Mouse (Mus musculus) induced T-regulatory cell, adult 2 months (primary cell): ENCODE results near the gene Mplkip.

ENCODE experiments used
- DNase-seq: peaks from one replicate; pipeline ENCODE4 v3.0.0-alpha.2; 2012; ENCODE audit warnings: low read depth

Gene Mplkip

GRCm38 (mm10) chr13:17694911-17695699, at the start of gene Mplkip, which contains the start of gene Sugct:
Gene Mplkip (plus strand): TSS chr13:17695192.
Gene Sugct (minus strand): TSS chr13:17695553.
- peak; percentile 100 for DNase-seq

- DNase-seq = no peak
These were observed 27.6 kb upstream of the Mplkip start for GRCm38 (mm10) chr13:17667380-17667779.

GRCm38 (mm10) chr13:17671122-17671521, 23.9 kb upstream of the Mplkip start:
- DNase-seq = no peak

- DNase-seq = no peak
These were observed 5.5 kb upstream of the Mplkip start for GRCm38 (mm10) chr13:17689461-17689860.

- no peak for DNase-seq
These were observed 4.3 kb upstream of the Mplkip start for GRCm38 (mm10) chr13:17690686-17691085.

GRCm38 (mm10) chr13:17691436-17691835, 3.6 kb upstream of the Mplkip start:
- no peak for DNase-seq

GRCm38 (mm10) chr13:17693816-17694215, 1.2 kb upstream of the Mplkip start:
- DNase-seq = peak; percentile 42

- no peak for DNase-seq
These were observed 578 bp upstream of the Mplkip start for GRCm38 (mm10) chr13:17694414-17694813.

- peak; percentile 67 for DNase-seq
These were observed 1.0 kb downstream of the Mplkip start for GRCm38 (mm10) chr13:17695898-17696580.

GRCm38 (mm10) chr13:17700090-17700715, 5.2 kb downstream of the Mplkip start:
- DNase-seq = no peak

GRCm38 (mm10) chr13:17701322-17701721, 6.3 kb downstream of the Mplkip start:
- DNase-seq = no peak

- no peak for DNase-seq
These were observed 7.3 kb downstream of the Mplkip start for GRCm38 (mm10) chr13:17702311-17702710.

- no peak for DNase-seq
These were observed 10.3 kb downstream of the Mplkip start for GRCm38 (mm10) chr13:17705188-17705826.

GRCm38 (mm10) chr13:17708784-17709311, 13.9 kb downstream of the Mplkip start:
- DNase-seq = no peak

GRCm38 (mm10) chr13:17717357-17717756, 22.4 kb downstream of the Mplkip start:
- DNase-seq = no peak

GRCm38 (mm10) chr13:17727922-17728321, 32.9 kb downstream of the Mplkip start:
- no peak for DNase-seq

- no peak for DNase-seq
These were observed 33.8 kb downstream of the Mplkip start for GRCm38 (mm10) chr13:17728798-17729197.
